Mouse (Mus musculus): Measurements from ENCODE around the gene E130308A19Rik. TPM values are rescaled to one million over a fixed set of nuclear protein-coding genes. Genes with fewer than 3 reads are reported as not detected.
A peak's percentile ranks its signal among the peaks of the same experiment; 100 is the strongest.

The E130308A19Rik gene
- polyA plus RNA-seq, 1 experiment from 2014 or later: 16.4 TPM

DNA sequence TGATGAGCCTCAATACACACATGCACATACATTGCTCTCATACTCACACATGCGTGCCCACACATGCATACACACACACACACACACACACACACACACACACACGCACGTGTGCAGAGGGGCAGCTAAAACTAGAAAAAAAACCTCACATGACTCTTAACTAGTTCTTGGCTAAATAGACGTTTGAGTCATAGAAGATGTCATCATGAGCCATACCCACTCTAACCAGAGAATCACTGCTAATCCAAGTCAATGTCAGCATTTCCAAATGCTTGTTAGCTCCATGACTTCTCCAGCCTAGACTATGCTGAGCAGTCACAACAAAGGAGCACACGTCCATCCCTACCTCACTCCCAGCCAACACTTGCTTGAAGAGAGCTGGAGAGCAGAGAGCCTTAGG lies 174.2 kb downstream of the E130308A19Rik start:
- Histone ChIP-seq H3K4me2 (replicated peaks; ENCODE audit: low read depth, low read length) (no peak overlapping the region), H3K9me3 (ENCODE audit: low read length) (no peaks in the 10 kb centered on the region), H3K36me3 (ENCODE audit: insufficient read depth, low read length) (no peaks in the 10 kb centered on the region), H3K9ac (replicated peaks; ENCODE audit: low read depth) (no peak overlapping the region), H3K27me3 (replicated peaks; ENCODE audit: insufficient read depth, low read length) (no peaks in the 10 kb centered on the region), H3K27ac (ENCODE audit: low read length) (no peak overlapping the region), H3K4me3 (ENCODE audit: low read depth, low read length) (no peak overlapping the region), H3K4me1 (ENCODE audit: insufficient read depth, low read depth, low read length) (no peaks in the 10 kb centered on the region)
- DNase-seq (ENCODE audit: low spot score) (no peak), ATAC-seq (no peak)
- 72% methylated on average over 5 of the region's 5 CpGs for WGBS
- TF ChIP-seq EP300 (IDR thresholded peaks at IDR 0.05) (no peak), CTCF (IDR thresholded peaks at IDR 0.05) (no peak)

- ATAC-seq (no peak), DNase-seq (ENCODE audit: low spot score) (no peak)
- no peak within 1 kb of the TSS for H3K4me3 ChIP-seq (ENCODE audit: low read depth, low read length)
- H3K36me3 ChIP-seq (ENCODE audit: insufficient read depth, low read length): no peaks in the 10 kb centered on the region
- H3K9me3 ChIP-seq (ENCODE audit: low read length): no peaks in the 10 kb centered on the region
- no peak within 1 kb of the TSS for H3K9ac ChIP-seq (replicated peaks; ENCODE audit: low read depth)
- H3K27me3 ChIP-seq (replicated peaks; ENCODE audit: insufficient read depth, low read length): no peaks in the 10 kb centered on the region
- TF ChIP-seq EP300 (IDR thresholded peaks at IDR 0.05) (no peak), CTCF (IDR thresholded peaks at IDR 0.05) (no peak)
- H3K4me2 ChIP-seq (replicated peaks; ENCODE audit: low read depth, low read length): no peak within 1 kb of the TSS
- H3K4me1 ChIP-seq (ENCODE audit: insufficient read depth, low read depth, low read length): no peaks in the 10 kb centered on the region
- H3K27ac ChIP-seq (ENCODE audit: low read length): no peak within 1 kb of the TSS
These were observed 175.5 kb downstream of the E130308A19Rik start, which contains the start of gene Inip for GRCm38 (mm10) chr4:59801489-59801888. TSS of gene Inip (minus strand) at chr4:59801589.

GRCm38 (mm10) chr4:59802107-59802506 lies 176.1 kb downstream of the E130308A19Rik start:
- DNase-seq (ENCODE audit: low spot score) (no peak), ATAC-seq (no peak)
- Histone ChIP-seq H3K9me3 (ENCODE audit: low read length) (no peaks in the 10 kb centered on the region), H3K36me3 (ENCODE audit: insufficient read depth, low read length) (no peaks in the 10 kb centered on the region), H3K4me2 (replicated peaks; ENCODE audit: low read depth, low read length) (no peak overlapping the region), H3K9ac (replicated peaks; ENCODE audit: low read depth) (no peak overlapping the region), H3K27ac (ENCODE audit: low read length) (no peak overlapping the region), H3K27me3 (replicated peaks; ENCODE audit: insufficient read depth, low read length) (no peaks in the 10 kb centered on the region), H3K4me3 (ENCODE audit: low read depth, low read length) (no peak overlapping the region), H3K4me1 (ENCODE audit: insufficient read depth, low read depth, low read length) (peaks cover 3% of the 10 kb centered on the region; the same call in 1 of the 2 replicates)
- 78% methylated on average over 6 of the region's 6 CpGs for WGBS
- TF ChIP-seq EP300 (IDR thresholded peaks at IDR 0.05) (no peak), CTCF (IDR thresholded peaks at IDR 0.05) (no peak)

GRCm38 (mm10) chr4:59802792-59803191 lies 176.8 kb downstream of the E130308A19Rik start:
- Histone ChIP-seq H3K4me1 (ENCODE audit: insufficient read depth, low read depth, low read length) (peaks cover 7% of the 10 kb centered on the region; the same call in 1 of the 2 replicates), H3K9ac (replicated peaks; ENCODE audit: low read depth) (no peak overlapping the region), H3K27ac (ENCODE audit: low read length) (no peak overlapping the region), H3K36me3 (ENCODE audit: insufficient read depth, low read length) (no peaks in the 10 kb centered on the region), H3K27me3 (replicated peaks; ENCODE audit: insufficient read depth, low read length) (no peaks in the 10 kb centered on the region), H3K4me2 (replicated peaks; ENCODE audit: low read depth, low read length) (no peak overlapping the region), H3K9me3 (ENCODE audit: low read length) (no peaks in the 10 kb centered on the region), H3K4me3 (ENCODE audit: low read depth, low read length) (no peak overlapping the region)
- WGBS: 50% methylated on average over 4 of the region's 4 CpGs
- no peak for ATAC-seq
- no peak for TF ChIP-seq EP300 (IDR thresholded peaks at IDR 0.05)
- no peak for TF ChIP-seq CTCF (IDR thresholded peaks at IDR 0.05)
- DNase-seq (ENCODE audit: low spot score): no peak

GRCm38 (mm10) chr4:59803358-59803757 lies 177.3 kb downstream of the E130308A19Rik start:
- Histone ChIP-seq H3K36me3 (ENCODE audit: insufficient read depth, low read length) (no peaks in the 10 kb centered on the region), H3K4me3 (ENCODE audit: low read depth, low read length) (no peak overlapping the region), H3K4me2 (replicated peaks; ENCODE audit: low read depth, low read length) (no peak overlapping the region), H3K27me3 (replicated peaks; ENCODE audit: insufficient read depth, low read length) (no peaks in the 10 kb centered on the region), H3K27ac (ENCODE audit: low read length) (no peak overlapping the region), H3K9me3 (ENCODE audit: low read length) (no peaks in the 10 kb centered on the region), H3K4me1 (ENCODE audit: insufficient read depth, low read depth, low read length) (peaks cover 9% of the 10 kb centered on the region; the same call in 1 of the 2 replicates), H3K9ac (replicated peaks; ENCODE audit: low read depth) (no peak overlapping the region)
- TF ChIP-seq EP300 (IDR thresholded peaks at IDR 0.05) (no peak), CTCF (IDR thresholded peaks at IDR 0.05) (no peak)
- no peak for DNase-seq (ENCODE audit: low spot score)
- 66% methylated on average over 5 of the region's 5 CpGs for WGBS
- no peak for ATAC-seq

GRCm38 (mm10) chr4:59804754-59805153 lies 178.7 kb downstream of the E130308A19Rik start:
- Histone ChIP-seq H3K27me3 (replicated peaks; ENCODE audit: insufficient read depth, low read length) (no peaks in the 10 kb centered on the region), H3K4me1 (ENCODE audit: insufficient read depth, low read depth, low read length) (peaks cover 9% of the 10 kb centered on the region; the same call in 1 of the 2 replicates), H3K27ac (ENCODE audit: low read length) (0 out of 2 replicates have a peak overlapping the region, but pooled peaks have one; percentile 73), H3K36me3 (ENCODE audit: insufficient read depth, low read length) (no peaks in the 10 kb centered on the region), H3K9me3 (ENCODE audit: low read length) (no peaks in the 10 kb centered on the region), H3K4me3 (ENCODE audit: low read depth, low read length) (no peak overlapping the region), H3K9ac (replicated peaks; ENCODE audit: low read depth) (peak overlapping the region; percentile 70; the same call in 1 of the 2 replicates), H3K4me2 (replicated peaks; ENCODE audit: low read depth, low read length) (peak overlapping the region; percentile 96)
- 74% methylated on average over 1 of the region's 1 CpGs for WGBS
- ATAC-seq: no peak
- DNase-seq (ENCODE audit: low spot score): no peak
- no peak for TF ChIP-seq EP300 (IDR thresholded peaks at IDR 0.05)
- TF ChIP-seq CTCF (IDR thresholded peaks at IDR 0.05): no peak
